Mouse (Mus musculus) hindbrain, embryonic 10.5 days (tissue): ENCODE measurements around the gene Zc3h4. TPM values are rescaled to one million over a fixed set of nuclear protein-coding genes. Genes with fewer than 3 reads are reported as not detected.
"Not testable (repeated sequence)": the region's sequence is repeated elsewhere in the genome, so short reads cannot be mapped to it uniquely, and the experiment has no call there.

Experiments used
- DNase-seq: peaks from one replicate; pipeline ENCODE4 v3.0.0-alpha.2; 2017; ENCODE audit warnings: low spot score
- H3K27ac ChIP-seq: fragments of 300-500 bp; sonication (generic); 2 replicates; pipeline ENCODE4 v1.5.1; 2016; ENCODE audit warnings: mild to moderate bottlenecking, moderate library complexity
- H3K27me3 ChIP-seq: fragments of 300-500 bp; sonication (generic); 2 replicates; pipeline ENCODE4 v1.6.1; 2016; ENCODE audit warnings: mild to moderate bottlenecking; ENCODE audit not compliant: poor library complexity, insufficient read depth, severe bottlenecking
- H3K36me3 ChIP-seq: fragments of 300-500 bp; sonication (generic); 2 replicates; pipeline ENCODE4 v1.6.1; 2016; ENCODE audit warnings: mild to moderate bottlenecking, moderate library complexity
- H3K4me1 ChIP-seq: fragments of 300-500 bp; sonication (generic); replicated peaks from 2 replicates; pipeline ENCODE4 v1.6.1; 2016; ENCODE audit warnings: mild to moderate bottlenecking
- H3K4me3 ChIP-seq: fragments of 300-500 bp; sonication (generic); 2 replicates; pipeline ENCODE4 v1.5.1; 2016; ENCODE audit warnings: mild to moderate bottlenecking, moderate library complexity
- H3K9me3 ChIP-seq: fragments of 300-500 bp; sonication (generic); 2 replicates; pipeline ENCODE4 v1.6.1; 2016; ENCODE audit warnings: mild to moderate bottlenecking, moderate library complexity
- WGBS: fragments of 180-500 bp; shearing (Covaris S2); methylation state at CpG from one replicate; pipeline ENCODE4 v1.1.7; 2016; 5-methylcytosine and 5-hydroxymethylcytosine counted together
- polyA plus RNA-seq: library from polyadenylated mRNA; unstranded; fragments of >200 nt; fragmentation: Nextera tagmentation; extraction: Ambion mirVana; gene quantifications from 2 replicates; pipeline ENCODE4 v1.2.1, GENCODE M21; 2016

The Zc3h4 gene
- polyA plus RNA-seq, 1 experiment from 2014 or later: 23.0 TPM

DNA sequence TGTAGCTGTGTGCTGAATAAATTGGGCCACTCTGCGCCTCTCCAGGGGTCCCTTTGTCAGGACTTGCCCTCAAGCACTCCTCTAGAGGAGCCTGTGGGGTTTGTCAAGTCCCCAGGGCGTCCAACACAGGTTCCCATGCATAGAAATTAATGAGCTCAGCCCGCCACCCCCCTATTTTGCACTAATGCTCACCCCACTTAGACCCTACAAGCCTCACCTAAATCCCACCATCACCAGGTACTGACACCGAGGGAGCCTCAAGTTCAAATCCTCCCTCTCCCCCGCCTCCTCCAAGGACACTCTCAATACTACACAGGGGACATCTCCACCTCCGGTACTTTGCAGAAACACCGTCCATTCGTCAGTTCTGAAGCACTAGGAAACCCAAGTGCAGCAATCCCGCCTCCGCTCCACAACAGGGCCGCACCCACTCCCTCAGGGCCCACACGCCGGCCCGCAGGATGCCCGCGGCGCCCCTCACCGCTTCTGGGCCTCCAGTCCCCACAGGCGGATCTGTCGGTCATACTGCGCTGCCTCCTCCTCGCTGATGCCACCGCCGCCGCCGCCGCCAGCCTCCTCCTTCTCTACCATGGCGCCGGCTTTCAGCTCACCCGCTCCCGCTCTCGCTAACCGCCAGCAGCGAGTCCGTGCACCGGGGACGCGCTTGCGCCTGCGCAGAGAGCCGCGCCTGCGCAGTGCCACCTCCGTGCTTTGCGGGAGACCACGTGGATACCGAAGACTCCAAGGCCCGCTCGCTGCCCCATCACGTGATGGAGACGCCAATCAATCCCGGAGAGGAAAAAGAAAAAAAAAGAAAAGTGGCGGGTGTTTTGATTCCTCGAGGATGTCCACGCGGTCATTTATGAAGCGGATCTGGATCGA is 13.3 kb upstream of the Zc3h4 start, which contains the start of gene Sae1:
Gene Sae1, minus strand, starts transcription at position 647 of the 882 bp plus-strand sequence.
- Histone ChIP-seq H3K9me3 (no peaks in the 10 kb centered on the region), H3K27ac (peak within 1 kb of the TSS; percentile 98), H3K4me1 (peaks cover 20% of the 10 kb centered on the region), H3K36me3 (peaks cover 38% of the 10 kb centered on the region), H3K4me3 (peak within 1 kb of the TSS; percentile 99), H3K27me3 (no peaks in the 10 kb centered on the region)
- peak; percentile 98 for DNase-seq
- WGBS: under 1% methylated on average over 58 of the region's 58 CpGs

- not testable (repeated sequence) for H3K27me3 ChIP-seq, DNase-seq, H3K4me3 ChIP-seq, H3K9me3 ChIP-seq, H3K27ac ChIP-seq
- H3K4me1 ChIP-seq: peaks cover 19% of the 10 kb centered on the region
- peaks cover 12% of the 10 kb centered on the region for H3K36me3 ChIP-seq
- WGBS: 91% methylated on average over 2 of the region's 2 CpGs
These were observed 10.8 kb upstream of the Zc3h4 start for GRCm38 (mm10) chr7:16389942-16390341.

DNA sequence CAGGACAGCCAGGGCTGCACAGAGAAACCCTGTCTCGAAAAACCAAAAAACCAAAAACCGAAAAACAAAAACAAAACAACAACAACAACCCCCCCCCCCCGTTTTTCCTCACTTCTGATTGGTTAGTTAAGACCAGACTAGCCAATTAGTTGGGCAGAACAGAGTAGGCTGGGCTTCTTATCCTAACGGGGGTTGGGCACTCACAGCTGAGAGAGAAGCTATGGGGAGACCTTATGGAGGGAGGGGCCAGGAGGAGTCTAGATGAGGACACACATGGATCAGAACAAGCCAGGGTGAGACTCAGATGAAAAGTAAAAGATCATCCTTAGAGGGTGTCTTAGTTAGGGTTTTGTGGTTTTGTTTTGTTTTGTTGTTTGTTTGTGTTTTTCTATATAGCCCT is 7.8 kb upstream of the Zc3h4 start:
- Histone ChIP-seq H3K4me1 (no peaks in the 10 kb centered on the region; the same call in 1 of the 2 replicates), H3K9me3 (no peaks in the 10 kb centered on the region), H3K36me3 (no peaks in the 10 kb centered on the region), H3K27ac (no peak overlapping the region), H3K27me3 (no peaks in the 10 kb centered on the region), H3K4me3 (no peak overlapping the region)
- 55% methylated on average over 4 of the region's 4 CpGs for WGBS
- DNase-seq: no peak

DNA sequence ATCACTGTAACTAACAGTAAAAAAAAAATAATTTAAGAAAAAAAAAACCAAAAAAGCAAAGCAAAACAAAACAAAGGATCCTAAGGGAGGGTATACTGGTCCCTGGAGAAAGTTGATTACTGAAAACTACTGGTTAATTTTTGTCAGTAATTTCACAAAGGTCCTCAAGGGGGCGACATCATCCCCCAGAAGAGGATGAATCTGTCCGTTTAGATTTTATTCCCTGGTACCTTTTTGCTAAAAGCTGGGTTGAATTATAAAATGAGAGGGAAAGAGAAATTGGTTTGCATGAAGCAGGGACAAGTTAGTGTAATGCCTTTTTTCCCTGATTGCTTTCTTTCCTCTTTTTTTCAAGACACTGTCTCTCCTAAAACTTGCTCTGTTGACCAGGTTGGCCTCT is 4.8 kb upstream of the Zc3h4 start:
- WGBS: 2% methylated on average over 2 of the region's 2 CpGs
- H3K27ac ChIP-seq: no peak overlapping the region
- no peak for DNase-seq
- H3K27me3 ChIP-seq: no peaks in the 10 kb centered on the region
- H3K36me3 ChIP-seq: no peaks in the 10 kb centered on the region
- H3K9me3 ChIP-seq: no peaks in the 10 kb centered on the region
- H3K4me3 ChIP-seq: no peak overlapping the region
- peaks cover 8% of the 10 kb centered on the region for H3K4me1 ChIP-seq

DNA sequence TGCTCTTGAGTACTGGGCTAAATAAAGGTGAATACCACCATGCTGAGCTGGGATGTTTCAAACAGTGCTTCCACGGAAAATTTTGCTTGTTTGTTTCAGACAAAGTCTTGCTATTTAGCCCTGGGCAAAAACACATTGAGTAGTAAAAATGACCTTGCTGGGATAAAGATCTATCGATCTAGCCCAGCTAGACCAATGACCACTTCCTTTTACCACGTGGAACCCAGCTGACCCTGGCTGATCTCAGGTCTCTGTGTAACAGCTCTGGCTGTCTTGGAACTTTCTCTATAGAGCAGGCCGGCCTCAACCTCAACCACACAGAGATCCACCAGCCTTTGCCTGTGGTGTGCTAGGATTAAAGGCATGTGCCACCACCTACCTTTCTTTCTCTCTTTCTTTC is 3.2 kb upstream of the Zc3h4 start:
- 82% methylated on average over 4 of the region's 4 CpGs for WGBS
- Histone ChIP-seq H3K4me1 (peaks cover 8% of the 10 kb centered on the region), H3K4me3 (no peak overlapping the region), H3K27ac (no peak overlapping the region), H3K27me3 (no peaks in the 10 kb centered on the region), H3K36me3 (no peaks in the 10 kb centered on the region), H3K9me3 (no peaks in the 10 kb centered on the region)
- no peak for DNase-seq

DNA sequence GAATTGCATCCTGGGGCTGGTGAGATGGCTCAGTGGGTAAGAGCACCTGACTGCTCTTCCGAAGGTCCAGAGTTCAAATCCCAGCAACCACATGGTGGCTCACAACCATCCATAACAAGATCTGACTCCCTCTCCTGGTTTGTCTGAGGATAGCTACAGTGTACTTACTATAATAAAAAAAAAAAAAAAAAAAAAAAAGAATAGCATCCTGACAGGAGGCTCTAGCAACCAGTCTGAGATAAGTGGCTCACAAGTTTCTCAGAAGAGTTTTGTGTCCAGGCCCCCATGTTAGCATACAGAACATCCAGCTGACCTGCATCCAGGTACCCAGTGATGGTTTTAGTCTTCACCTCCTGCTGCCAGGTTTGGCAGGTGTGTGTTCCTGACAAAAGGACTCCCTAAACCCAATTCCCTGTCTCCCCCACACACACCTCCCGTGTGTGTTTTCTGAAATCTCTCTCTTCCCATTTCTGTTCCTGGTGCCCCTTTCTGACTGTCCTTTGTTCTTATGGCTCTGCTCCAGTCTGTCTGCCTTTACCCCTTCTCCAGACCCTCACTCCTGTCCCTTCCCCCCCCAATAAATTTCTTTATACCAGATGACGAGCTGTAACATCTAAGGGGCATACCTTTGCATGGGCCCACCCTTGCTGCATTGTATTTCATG is 2.2 kb upstream of the Zc3h4 start:
- H3K36me3 ChIP-seq: no peaks in the 10 kb centered on the region
- no peaks in the 10 kb centered on the region for H3K27me3 ChIP-seq
- no peak for DNase-seq
- H3K4me1 ChIP-seq: peaks cover 15% of the 10 kb centered on the region
- no peaks in the 10 kb centered on the region for H3K9me3 ChIP-seq
- H3K27ac ChIP-seq: peak overlapping the region; percentile 98
- H3K4me3 ChIP-seq: peak overlapping the region; percentile 90
- WGBS: 59% methylated on average over 3 of the region's 3 CpGs

DNA sequence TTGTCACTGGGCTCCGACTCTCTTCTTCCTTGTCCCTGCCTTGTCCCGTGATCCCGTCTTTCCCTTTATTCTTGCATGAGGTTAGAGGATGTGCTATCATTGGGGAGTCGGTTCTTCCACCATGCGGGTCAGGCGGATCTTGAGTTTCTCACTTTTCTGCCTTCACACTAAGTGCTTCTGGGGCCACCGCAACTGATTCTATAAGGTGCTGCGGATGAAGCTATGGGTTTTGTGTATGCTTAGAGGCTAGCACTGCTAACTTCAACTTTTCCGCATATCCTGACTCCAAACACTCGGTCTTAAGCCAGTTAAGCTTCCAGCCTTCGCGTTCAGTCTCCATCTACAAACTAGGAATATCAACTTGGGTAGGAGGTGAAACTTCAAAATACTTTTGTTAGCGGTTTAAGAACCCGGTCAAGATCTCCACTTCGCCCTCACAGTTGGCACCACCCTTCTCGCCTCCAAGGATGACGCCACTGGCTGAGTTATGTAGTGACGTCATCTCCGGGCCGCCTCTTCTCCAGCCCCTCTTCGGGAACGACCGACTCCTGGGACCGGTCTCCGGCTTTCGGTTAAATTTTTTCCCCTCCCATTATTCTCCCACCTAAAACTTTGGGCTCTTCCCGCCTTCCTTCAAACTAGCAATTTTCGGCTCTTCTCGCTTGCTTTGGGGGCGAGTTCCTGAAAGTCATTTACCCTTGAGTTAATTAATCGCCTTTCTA is 1.5 kb upstream of the Zc3h4 start:
- no peaks in the 10 kb centered on the region for H3K36me3 ChIP-seq
- peak overlapping the region; percentile 90 for H3K4me3 ChIP-seq
- peaks cover 23% of the 10 kb centered on the region for H3K4me1 ChIP-seq
- H3K9me3 ChIP-seq: no peaks in the 10 kb centered on the region
- H3K27ac ChIP-seq: peak overlapping the region; percentile 98
- 1% methylated on average over 31 of the region's 31 CpGs for WGBS
- H3K27me3 ChIP-seq: no peaks in the 10 kb centered on the region
- peak; percentile 94 for DNase-seq

- Histone ChIP-seq H3K27ac (peak overlapping the region; percentile 98), H3K36me3 (peaks cover 8% of the 10 kb centered on the region), H3K4me3 (peak overlapping the region; percentile 90), H3K27me3 (no peaks in the 10 kb centered on the region), H3K9me3 (no peaks in the 10 kb centered on the region), H3K4me1 (peaks cover 31% of the 10 kb centered on the region)
- WGBS: under 1% methylated on average over 77 of the region's 77 CpGs
- DNase-seq: peak; percentile 99
These were observed 656 bp upstream of the Zc3h4 start for GRCm38 (mm10) chr7:16399820-16400688.

DNA sequence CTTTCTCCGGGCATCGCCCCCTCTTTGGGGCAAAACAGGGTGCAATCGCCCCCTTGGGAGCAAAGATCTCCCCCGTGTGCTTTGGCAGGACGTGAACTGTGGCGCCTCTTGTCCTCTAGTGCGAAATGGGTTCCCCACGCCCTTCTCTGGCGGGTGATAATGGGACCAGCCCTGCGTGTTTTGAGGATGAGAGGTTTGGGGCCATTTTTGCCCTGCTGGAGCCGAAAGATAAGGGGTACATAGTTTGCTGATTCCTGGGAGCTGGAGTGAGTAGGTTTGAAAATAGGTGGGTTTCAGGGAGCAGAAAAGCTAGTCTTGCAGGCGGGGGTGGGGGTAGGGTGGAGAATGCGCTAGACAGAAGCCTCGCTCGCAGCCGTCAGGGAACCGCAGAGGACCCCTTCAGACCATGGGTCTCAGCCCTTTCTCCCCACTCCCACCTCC is 1.3 kb downstream of the Zc3h4 start:
- Histone ChIP-seq H3K4me3 (peak overlapping the region; percentile 90), H3K4me1 (peaks cover 44% of the 10 kb centered on the region), H3K9me3 (no peaks in the 10 kb centered on the region), H3K36me3 (peaks cover 22% of the 10 kb centered on the region), H3K27me3 (no peaks in the 10 kb centered on the region), H3K27ac (peak overlapping the region; percentile 98)
- DNase-seq: peak; percentile 43
- under 1% methylated on average over 17 of the region's 17 CpGs for WGBS

DNA sequence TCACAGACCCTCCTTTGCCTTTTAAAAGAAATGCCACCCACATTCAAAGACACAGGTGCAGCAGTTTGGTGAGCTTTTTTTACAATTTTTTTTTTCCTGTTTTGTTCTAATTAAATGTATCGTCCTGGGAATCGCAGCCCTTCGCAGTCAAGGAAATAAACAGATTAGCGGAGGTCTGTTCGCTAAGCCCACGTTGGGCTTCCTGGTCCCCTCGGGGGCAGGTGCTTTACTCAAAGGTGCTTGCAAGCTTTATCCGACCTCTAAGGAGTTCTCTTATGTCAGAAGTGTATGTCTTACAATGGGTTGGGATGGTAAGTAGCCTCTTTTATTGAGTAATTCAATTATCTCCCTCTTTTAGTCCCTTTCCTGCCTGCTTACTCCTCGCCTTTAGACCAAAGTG is 1.7 kb downstream of the Zc3h4 start:
- H3K36me3 ChIP-seq: peaks cover 27% of the 10 kb centered on the region
- H3K27me3 ChIP-seq: no peaks in the 10 kb centered on the region
- H3K9me3 ChIP-seq: no peaks in the 10 kb centered on the region
- no peak for DNase-seq
- H3K4me1 ChIP-seq: peaks cover 44% of the 10 kb centered on the region
- 5% methylated on average over 9 of the region's 9 CpGs for WGBS
- H3K4me3 ChIP-seq: peak overlapping the region; percentile 90
- H3K27ac ChIP-seq: peak overlapping the region; percentile 98

GRCm38 (mm10) chr7:16402968-16403948 is 2.5 kb downstream of the Zc3h4 start:
- Histone ChIP-seq H3K9me3 (no peaks in the 10 kb centered on the region), H3K4me1 (peaks cover 44% of the 10 kb centered on the region), H3K27ac (peak overlapping the region; percentile 98), H3K36me3 (peaks cover 35% of the 10 kb centered on the region), H3K4me3 (peak overlapping the region; percentile 90), H3K27me3 (no peaks in the 10 kb centered on the region)
- peak; percentile 47 for DNase-seq
- 48% methylated on average over 21 of the region's 21 CpGs for WGBS
